Mouse (Mus musculus): ENCODE measurements around the gene Angptl1. TPM values are rescaled to one million over a fixed set of nuclear protein-coding genes. Genes with fewer than 3 reads are reported as not detected.

Angptl1 gene
- polyA plus RNA-seq, 1 experiment from 2014 or later: 0.41 TPM

- Histone ChIP-seq H3K4me1 (ENCODE audit: control insufficient read depth, low read depth, low read length) (no peaks in the 10 kb centered on the region), H3K36me3 (ENCODE audit: control insufficient read depth, insufficient read depth) (no peaks in the 10 kb centered on the region), H3K9me3 (replicated peaks; ENCODE audit: control insufficient read depth, low read length) (no peaks in the 10 kb centered on the region), H3K27me3 (ENCODE audit: control insufficient read depth, insufficient read depth, low read depth, low read length) (no peaks in the 10 kb centered on the region), H3K27ac (ENCODE audit: low read length) (no peak overlapping the region), H3K4me3 (ENCODE audit: low read depth, low read length) (no peak overlapping the region), H3K9ac (ENCODE audit: low read depth, low read length) (no peak overlapping the region), H3K4me2 (ENCODE audit: low read depth, low read length) (no peak overlapping the region)
- peak; percentile 56 for ATAC-seq (ENCODE audit: low read depth)
- 44% methylated on average over 6 of the region's 6 CpGs for WGBS (ENCODE audit: insufficient replicate concordance)
Measured at GRCm38 (mm10) chr1:156838695-156839094, 333 bp downstream of the Angptl1 start.

- no peak for ATAC-seq (ENCODE audit: low read depth)
- no peak overlapping the region for H3K9ac ChIP-seq (ENCODE audit: low read depth, low read length)
- H3K4me3 ChIP-seq (ENCODE audit: low read depth, low read length): no peak overlapping the region
- no peaks in the 10 kb centered on the region for H3K36me3 ChIP-seq (ENCODE audit: control insufficient read depth, insufficient read depth)
- H3K4me1 ChIP-seq (ENCODE audit: control insufficient read depth, low read depth, low read length): no peaks in the 10 kb centered on the region
- H3K27me3 ChIP-seq (ENCODE audit: control insufficient read depth, insufficient read depth, low read depth, low read length): no peaks in the 10 kb centered on the region
- no peak overlapping the region for H3K27ac ChIP-seq (ENCODE audit: low read length)
- no peak overlapping the region for H3K4me2 ChIP-seq (ENCODE audit: low read depth, low read length)
- H3K9me3 ChIP-seq (replicated peaks; ENCODE audit: control insufficient read depth, low read length): no peaks in the 10 kb centered on the region
- 67% methylated on average over 11 of the region's 11 CpGs for WGBS (ENCODE audit: insufficient replicate concordance)
Measured at GRCm38 (mm10) chr1:156841625-156842339, 3.4 kb downstream of the Angptl1 start.

GRCm38 (mm10) chr1:156847098-156847497 is 8.7 kb downstream of the Angptl1 start:
- H3K36me3 ChIP-seq (ENCODE audit: control insufficient read depth, insufficient read depth): no peaks in the 10 kb centered on the region
- ATAC-seq (ENCODE audit: low read depth): no peak
- H3K27ac ChIP-seq (ENCODE audit: low read length): no peak overlapping the region
- H3K4me2 ChIP-seq (ENCODE audit: low read depth, low read length): no peak overlapping the region
- no peak overlapping the region for H3K9ac ChIP-seq (ENCODE audit: low read depth, low read length)
- no peaks in the 10 kb centered on the region for H3K27me3 ChIP-seq (ENCODE audit: control insufficient read depth, insufficient read depth, low read depth, low read length)
- H3K4me3 ChIP-seq (ENCODE audit: low read depth, low read length): no peak overlapping the region
- no peaks in the 10 kb centered on the region for H3K4me1 ChIP-seq (ENCODE audit: control insufficient read depth, low read depth, low read length)
- no peaks in the 10 kb centered on the region for H3K9me3 ChIP-seq (replicated peaks; ENCODE audit: control insufficient read depth, low read length)
- 49% methylated on average over 4 of the region's 4 CpGs for WGBS (ENCODE audit: insufficient replicate concordance)

GRCm38 (mm10) chr1:156852409-156852808 is 14.0 kb downstream of the Angptl1 start:
- no peak overlapping the region for H3K9ac ChIP-seq (ENCODE audit: low read depth, low read length)
- no peaks in the 10 kb centered on the region for H3K27me3 ChIP-seq (ENCODE audit: control insufficient read depth, insufficient read depth, low read depth, low read length)
- H3K4me2 ChIP-seq (ENCODE audit: low read depth, low read length): no peak overlapping the region
- H3K27ac ChIP-seq (ENCODE audit: low read length): no peak overlapping the region
- H3K4me3 ChIP-seq (ENCODE audit: low read depth, low read length): no peak overlapping the region
- H3K9me3 ChIP-seq (replicated peaks; ENCODE audit: control insufficient read depth, low read length): no peaks in the 10 kb centered on the region
- no peaks in the 10 kb centered on the region; the same call in 1 of the 2 replicates for H3K4me1 ChIP-seq (ENCODE audit: control insufficient read depth, low read depth, low read length)
- H3K36me3 ChIP-seq (ENCODE audit: control insufficient read depth, insufficient read depth): no peaks in the 10 kb centered on the region; the same call in 1 of the 2 replicates
- ATAC-seq (ENCODE audit: low read depth): no peak
- WGBS (ENCODE audit: insufficient replicate concordance): 65% methylated on average over 9 of the region's 9 CpGs

GRCm38 (mm10) chr1:156852872-156853271 is 14.5 kb downstream of the Angptl1 start:
- no peak for ATAC-seq (ENCODE audit: low read depth)
- Histone ChIP-seq H3K9ac (ENCODE audit: low read depth, low read length) (no peak overlapping the region), H3K9me3 (replicated peaks; ENCODE audit: control insufficient read depth, low read length) (no peaks in the 10 kb centered on the region), H3K4me1 (ENCODE audit: control insufficient read depth, low read depth, low read length) (no peaks in the 10 kb centered on the region; the same call in 1 of the 2 replicates), H3K4me2 (ENCODE audit: low read depth, low read length) (no peak overlapping the region), H3K36me3 (ENCODE audit: control insufficient read depth, insufficient read depth) (no peaks in the 10 kb centered on the region; the same call in 1 of the 2 replicates), H3K27me3 (ENCODE audit: control insufficient read depth, insufficient read depth, low read depth, low read length) (no peaks in the 10 kb centered on the region), H3K4me3 (ENCODE audit: low read depth, low read length) (no peak overlapping the region), H3K27ac (ENCODE audit: low read length) (no peak overlapping the region)
- 75% methylated on average over 5 of the region's 5 CpGs for WGBS (ENCODE audit: insufficient replicate concordance)

GRCm38 (mm10) chr1:156854558-156854957 is 16.2 kb downstream of the Angptl1 start:
- ATAC-seq (ENCODE audit: low read depth): no peak
- Histone ChIP-seq H3K27ac (ENCODE audit: low read length) (no peak overlapping the region), H3K4me3 (ENCODE audit: low read depth, low read length) (no peak overlapping the region), H3K4me2 (ENCODE audit: low read depth, low read length) (no peak overlapping the region), H3K9me3 (replicated peaks; ENCODE audit: control insufficient read depth, low read length) (no peaks in the 10 kb centered on the region), H3K36me3 (ENCODE audit: control insufficient read depth, insufficient read depth) (no peaks in the 10 kb centered on the region; the same call in 1 of the 2 replicates), H3K4me1 (ENCODE audit: control insufficient read depth, low read depth, low read length) (no peaks in the 10 kb centered on the region; the same call in 1 of the 2 replicates), H3K9ac (ENCODE audit: low read depth, low read length) (no peak overlapping the region), H3K27me3 (ENCODE audit: control insufficient read depth, insufficient read depth, low read depth, low read length) (no peaks in the 10 kb centered on the region)
- 80% methylated on average over 4 of the region's 4 CpGs for WGBS (ENCODE audit: insufficient replicate concordance)

- H3K9me3 ChIP-seq (replicated peaks; ENCODE audit: control insufficient read depth, low read length): no peaks in the 10 kb centered on the region
- no peak overlapping the region for H3K9ac ChIP-seq (ENCODE audit: low read depth, low read length)
- WGBS (ENCODE audit: insufficient replicate concordance): 56% methylated on average over 2 of the region's 2 CpGs
- H3K4me2 ChIP-seq (ENCODE audit: low read depth, low read length): no peak overlapping the region
- no peaks in the 10 kb centered on the region; the same call in 1 of the 2 replicates for H3K36me3 ChIP-seq (ENCODE audit: control insufficient read depth, insufficient read depth)
- H3K27ac ChIP-seq (ENCODE audit: low read length): no peak overlapping the region
- no peaks in the 10 kb centered on the region for H3K27me3 ChIP-seq (ENCODE audit: control insufficient read depth, insufficient read depth, low read depth, low read length)
- H3K4me1 ChIP-seq (ENCODE audit: control insufficient read depth, low read depth, low read length): no peaks in the 10 kb centered on the region; the same call in 1 of the 2 replicates
- H3K4me3 ChIP-seq (ENCODE audit: low read depth, low read length): no peak overlapping the region
- ATAC-seq (ENCODE audit: low read depth): no peak
Measured at GRCm38 (mm10) chr1:156856666-156857065, 18.3 kb downstream of the Angptl1 start.

GRCm38 (mm10) chr1:156859156-156859555 is 20.8 kb downstream of the Angptl1 start:
- no peak overlapping the region for H3K4me3 ChIP-seq (ENCODE audit: low read depth, low read length)
- H3K27me3 ChIP-seq (ENCODE audit: control insufficient read depth, insufficient read depth, low read depth, low read length): no peaks in the 10 kb centered on the region
- no peak for ATAC-seq (ENCODE audit: low read depth)
- no peak overlapping the region for H3K27ac ChIP-seq (ENCODE audit: low read length)
- H3K9ac ChIP-seq (ENCODE audit: low read depth, low read length): no peak overlapping the region
- no peaks in the 10 kb centered on the region for H3K9me3 ChIP-seq (replicated peaks; ENCODE audit: control insufficient read depth, low read length)
- H3K4me2 ChIP-seq (ENCODE audit: low read depth, low read length): no peak overlapping the region
- no peaks in the 10 kb centered on the region; the same call in 1 of the 2 replicates for H3K36me3 ChIP-seq (ENCODE audit: control insufficient read depth, insufficient read depth)
- WGBS (ENCODE audit: insufficient replicate concordance): 67% methylated on average over 2 of the region's 2 CpGs
- H3K4me1 ChIP-seq (ENCODE audit: control insufficient read depth, low read depth, low read length): no peaks in the 10 kb centered on the region; the same call in 1 of the 2 replicates

GRCm38 (mm10) chr1:156859711-156860250 is 21.4 kb downstream of the Angptl1 start:
- H3K4me3 ChIP-seq (ENCODE audit: low read depth, low read length): no peak overlapping the region
- H3K36me3 ChIP-seq (ENCODE audit: control insufficient read depth, insufficient read depth): no peaks in the 10 kb centered on the region
- no peaks in the 10 kb centered on the region; the same call in 1 of the 2 replicates for H3K4me1 ChIP-seq (ENCODE audit: control insufficient read depth, low read depth, low read length)
- no peaks in the 10 kb centered on the region for H3K27me3 ChIP-seq (ENCODE audit: control insufficient read depth, insufficient read depth, low read depth, low read length)
- WGBS (ENCODE audit: insufficient replicate concordance): 34% methylated on average over 2 of the region's 2 CpGs
- H3K9me3 ChIP-seq (replicated peaks; ENCODE audit: control insufficient read depth, low read length): no peaks in the 10 kb centered on the region
- H3K9ac ChIP-seq (ENCODE audit: low read depth, low read length): no peak overlapping the region
- H3K27ac ChIP-seq (ENCODE audit: low read length): no peak overlapping the region
- H3K4me2 ChIP-seq (ENCODE audit: low read depth, low read length): no peak overlapping the region
- no peak for ATAC-seq (ENCODE audit: low read depth)

All from liver, embryonic 16.5 days (tissue).